Mouse (Mus musculus) CD4-positive helper T cell, adult 2 months (primary cell): ENCODE measurements around the gene Cd300a.
A peak's percentile ranks its signal among the peaks of the same experiment; 100 is the strongest.

Experiments
- DNase-seq: peaks from one replicate; pipeline ENCODE4 v3.0.0-alpha.2; 2012; ENCODE audit warnings: low read depth, missing footprints, low spot score

Gene Cd300a

DNA sequence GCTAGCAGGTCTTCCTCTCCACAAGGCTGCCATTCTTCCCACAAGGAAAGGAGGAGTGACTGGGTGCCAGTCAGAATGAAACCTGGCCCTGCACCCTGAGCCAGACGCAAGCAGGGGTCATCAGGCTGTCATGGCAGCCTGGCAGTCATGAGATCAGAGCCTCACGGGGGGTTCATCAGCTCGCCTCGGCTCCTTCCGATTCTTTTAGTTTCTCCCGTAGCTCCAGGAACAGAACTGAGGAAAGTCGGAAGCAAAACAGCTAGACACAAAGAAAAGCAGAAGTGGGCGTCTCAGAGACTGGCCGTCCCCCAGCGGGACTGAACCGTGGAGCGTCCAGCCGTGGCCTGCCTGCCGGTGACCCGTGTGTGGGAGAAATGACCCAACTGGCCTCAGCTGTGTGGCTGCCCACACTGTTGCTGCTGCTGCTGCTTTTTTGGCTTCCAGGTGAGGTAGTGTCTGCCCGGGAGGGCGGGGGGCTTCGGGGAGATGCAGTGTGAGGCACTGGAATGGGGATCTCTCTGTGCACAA lies at the start of gene Cd300a:
TSS of gene Cd300a (plus strand) at position 51 of the 528 bp plus-strand sequence.
- no peak for DNase-seq

DNA sequence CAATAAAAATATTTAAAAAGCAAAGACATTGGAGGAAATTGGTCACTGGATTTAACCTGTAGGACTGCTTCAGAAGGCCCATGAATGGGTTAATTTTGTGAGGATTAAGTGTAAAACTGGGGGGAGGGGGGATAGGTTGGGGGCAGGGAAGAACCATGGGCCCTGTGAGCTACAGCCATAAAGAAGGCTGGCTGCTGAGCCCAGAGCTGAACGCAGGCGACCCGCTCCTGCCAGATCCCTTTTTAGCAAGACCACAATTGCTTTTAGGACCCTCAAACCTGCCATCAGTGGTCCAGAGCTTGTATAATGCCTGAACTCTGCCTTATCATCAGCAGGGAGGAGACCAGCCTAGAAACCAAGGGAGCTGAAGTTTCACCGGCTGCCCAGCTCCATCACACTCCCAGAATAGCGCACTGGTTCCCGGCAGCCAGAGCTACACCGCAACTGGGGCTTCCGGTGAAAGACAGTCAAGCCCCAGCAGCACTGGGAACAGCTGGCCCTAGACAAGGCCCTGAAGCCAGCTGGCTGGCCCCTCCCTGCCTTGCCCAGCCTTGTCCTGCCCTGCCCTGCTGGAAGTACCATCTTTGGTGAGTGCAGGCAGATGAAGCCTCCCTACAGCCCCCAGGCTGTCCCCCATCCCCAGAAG lies 45.9 kb upstream of the Cd300a start:
- no peak for DNase-seq

DNA sequence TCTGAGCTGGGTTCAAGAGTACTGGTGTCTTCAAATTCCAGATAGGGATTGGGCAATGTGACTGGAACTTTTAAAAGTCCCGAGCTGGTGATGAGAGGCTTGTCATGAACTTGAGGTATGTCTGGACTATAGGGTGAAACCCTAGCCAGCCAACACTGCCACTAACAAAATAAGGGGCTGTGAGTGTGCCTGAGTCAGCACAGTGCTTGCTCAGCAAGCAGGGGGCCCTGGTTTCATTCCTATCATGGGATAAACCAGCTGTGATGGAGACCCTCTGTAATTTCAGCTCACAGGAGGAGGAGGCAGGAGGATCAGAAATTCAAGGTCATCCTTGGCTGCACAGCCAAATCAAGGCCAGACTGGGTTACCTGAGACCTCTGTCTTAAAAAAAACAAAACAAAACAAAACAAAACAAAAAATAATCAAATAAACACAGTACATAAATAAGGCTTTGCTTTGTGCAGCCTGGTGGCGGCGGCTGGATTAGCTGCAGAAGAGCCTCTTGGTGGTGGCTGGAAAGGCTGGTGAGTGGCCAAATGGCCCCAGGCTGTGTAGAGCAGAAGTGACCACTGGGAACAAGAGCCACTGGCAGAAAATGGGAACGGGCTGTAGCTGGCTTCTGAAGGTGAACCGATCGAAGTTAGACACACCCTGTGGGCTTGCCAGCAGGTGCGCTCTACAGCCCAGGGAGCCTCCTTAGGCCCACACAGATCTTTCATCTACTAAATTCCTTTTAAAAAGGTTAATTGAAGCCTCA lies 45.2 kb upstream of the Cd300a start:
- no peak for DNase-seq

DNA sequence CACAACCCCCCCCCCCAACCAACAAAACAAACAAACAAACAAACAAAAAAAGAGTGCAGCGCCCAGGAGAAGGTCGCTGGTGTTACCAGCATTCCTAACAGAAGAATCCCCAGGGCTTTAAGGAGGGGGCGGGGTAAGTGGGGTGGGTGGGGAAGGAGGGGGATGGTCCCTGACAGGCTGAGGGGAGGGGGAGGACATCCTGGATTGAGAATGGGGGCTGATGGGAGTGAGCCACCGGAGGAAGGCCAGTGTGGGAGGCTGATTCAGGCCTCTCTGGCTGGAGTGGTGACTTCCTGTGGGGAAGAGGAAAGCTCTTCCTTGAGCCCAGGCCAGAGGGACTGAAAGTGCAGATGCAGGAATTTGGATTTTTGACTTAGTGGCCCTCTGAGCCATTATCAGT lies 43.5 kb upstream of the Cd300a start:
- DNase-seq = no peak

DNA sequence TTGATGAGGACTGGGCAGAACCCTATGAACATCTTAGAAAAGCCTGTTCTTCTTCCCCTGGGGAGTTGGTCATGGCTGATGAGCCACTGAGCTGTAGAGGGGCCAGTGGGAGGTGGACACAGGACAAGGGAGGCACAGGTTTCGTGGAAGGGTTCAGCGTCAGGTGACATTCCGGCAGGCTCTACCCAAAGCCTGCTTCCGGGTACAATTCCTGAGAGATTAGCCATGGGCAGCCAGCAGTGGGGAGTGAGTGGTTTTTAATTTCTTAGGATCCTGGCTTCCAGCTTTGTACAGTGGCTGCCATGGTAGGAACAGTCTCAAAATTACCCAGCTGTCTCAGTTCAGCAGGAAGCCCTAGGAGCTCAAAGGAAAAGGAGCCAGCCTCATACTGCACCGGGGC lies 42.8 kb upstream of the Cd300a start:
- no peak for DNase-seq

DNA sequence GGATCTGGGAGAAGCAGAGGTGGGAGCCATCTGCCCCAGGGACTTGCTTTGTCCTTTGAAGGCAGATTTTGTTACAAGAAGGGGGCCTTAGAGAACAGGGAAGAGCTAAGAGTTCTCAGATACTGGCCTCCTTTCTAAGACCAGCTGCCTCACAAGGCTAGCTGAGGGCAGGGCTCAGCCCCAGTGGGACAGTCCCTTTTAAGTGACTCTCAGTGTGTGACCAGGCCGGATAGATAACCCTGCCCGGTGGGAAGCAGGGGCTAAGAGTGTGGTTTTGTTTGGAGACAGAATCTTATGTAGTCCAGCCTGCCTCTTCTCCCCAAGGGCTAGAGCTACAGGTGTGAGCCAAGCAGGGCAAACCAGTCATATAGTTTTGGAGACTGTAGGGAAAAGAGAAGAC lies 40.3 kb upstream of the Cd300a start:
- no peak for DNase-seq

DNA sequence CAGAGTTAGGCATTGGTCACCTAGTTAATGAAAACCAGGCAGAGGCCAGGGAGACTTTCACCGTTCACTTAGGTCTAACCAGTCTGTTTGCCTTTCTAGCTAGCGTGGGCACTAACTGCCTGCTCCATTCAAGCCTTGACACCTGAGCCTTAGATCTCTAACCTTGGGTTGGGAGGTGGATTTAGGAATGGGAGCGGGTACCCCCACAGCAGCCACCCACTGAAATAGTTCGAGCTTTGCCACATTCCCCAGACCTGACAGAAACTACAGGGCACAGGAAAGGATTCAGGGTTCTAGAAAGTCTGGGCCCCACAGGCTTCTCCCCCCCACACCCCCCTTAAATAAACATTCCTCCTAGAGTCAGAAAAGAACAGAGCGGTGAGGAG lies 39.8 kb upstream of the Cd300a start:
- no peak for DNase-seq

DNA sequence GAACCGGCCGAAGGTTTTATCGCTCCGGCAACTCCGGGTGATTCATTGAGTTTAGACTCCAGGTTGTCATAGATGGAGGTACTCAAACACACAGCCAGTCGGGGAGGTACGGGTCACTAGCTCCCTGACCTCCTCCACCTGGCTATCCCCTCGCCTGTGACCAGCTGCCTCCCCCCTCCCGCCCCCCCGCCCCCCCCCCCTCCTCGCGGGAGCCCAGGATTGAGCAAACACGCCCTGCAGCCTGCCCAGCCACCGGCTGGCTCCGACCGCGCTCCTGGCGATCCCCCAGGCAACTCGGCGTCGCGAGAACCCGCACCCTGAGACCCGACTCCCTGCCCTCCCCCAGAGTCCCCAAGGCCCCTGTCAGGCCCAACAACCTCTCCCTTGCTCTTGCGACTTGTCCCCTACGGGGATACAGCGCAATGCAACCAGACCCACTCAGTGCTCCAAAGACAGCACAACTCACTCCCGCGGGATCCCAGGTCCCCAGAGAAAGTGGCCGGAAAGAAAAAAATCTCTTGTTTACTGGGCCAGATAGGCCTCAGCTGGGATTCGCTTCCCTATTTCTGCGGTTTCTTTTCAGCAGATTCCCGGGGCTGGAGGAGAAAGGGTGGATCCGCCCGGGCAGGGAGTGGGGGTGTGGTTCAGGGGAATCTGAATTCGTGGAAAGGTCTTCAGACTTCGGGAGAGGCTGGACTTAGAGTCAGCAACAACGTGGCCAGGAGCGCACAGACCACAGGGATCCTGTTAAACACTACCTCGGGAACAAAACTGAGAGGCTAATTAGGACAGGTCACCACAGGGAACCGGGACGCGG lies 39.2 kb upstream of the Cd300a start, which contains the start of gene Gprc5c:
TSS of gene Gprc5c (plus strand) at position 701 of the 817 bp plus-strand sequence.
- DNase-seq = no peak

DNA sequence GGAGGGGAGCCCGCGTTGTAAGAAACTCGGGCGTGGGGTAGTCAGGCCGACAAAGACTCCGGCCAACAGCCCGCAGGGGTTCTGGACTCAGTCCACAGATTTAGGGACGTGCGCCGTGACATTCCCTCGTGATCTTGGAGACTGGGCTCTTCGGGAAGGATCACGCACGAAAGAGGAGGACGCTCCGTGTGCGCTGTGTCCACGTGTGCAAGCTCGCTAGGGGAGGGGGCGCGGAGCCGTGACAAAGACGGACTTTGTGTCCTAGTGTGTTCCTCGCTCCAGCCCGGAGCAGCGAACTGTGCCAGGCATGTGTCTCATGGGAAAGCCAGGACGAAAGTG lies 38.6 kb upstream of the Cd300a start:
- no peak for DNase-seq

DNA sequence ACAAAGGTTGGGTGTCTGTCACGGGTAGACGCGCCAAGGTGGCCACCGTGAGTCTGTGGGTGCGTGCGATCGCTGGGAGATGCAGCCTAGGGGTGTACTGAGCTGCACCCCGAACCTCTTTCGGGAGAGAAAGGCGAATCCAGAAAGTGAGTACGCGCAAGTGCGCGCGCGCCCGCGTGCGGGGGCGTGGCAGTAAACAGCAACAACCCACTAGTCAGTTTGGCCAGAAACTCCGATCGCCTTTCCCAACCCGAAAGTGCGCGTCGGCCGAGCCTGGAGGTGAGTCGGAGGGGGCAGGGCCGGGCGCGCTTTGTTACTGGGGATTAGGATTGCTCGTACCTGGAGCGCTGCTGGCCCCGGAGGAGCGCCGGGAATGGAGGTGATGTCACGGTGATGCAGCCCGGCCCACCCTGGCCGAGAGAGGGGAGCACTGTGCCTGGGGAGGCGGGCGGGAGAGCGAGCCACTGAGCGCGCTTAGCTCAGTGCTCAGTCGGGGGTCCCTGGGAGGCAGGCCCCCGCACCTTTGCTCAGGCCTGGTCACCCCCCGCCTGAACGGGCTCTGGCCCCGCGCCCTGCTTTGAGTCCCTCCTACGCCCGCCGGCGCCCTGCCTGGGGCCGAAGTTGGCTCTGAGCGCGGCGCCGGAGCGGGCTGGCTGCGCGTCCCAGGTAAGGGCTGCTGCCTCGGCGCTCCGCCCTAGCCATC lies 38.1 kb upstream of the Cd300a start:
- no peak for DNase-seq

DNA sequence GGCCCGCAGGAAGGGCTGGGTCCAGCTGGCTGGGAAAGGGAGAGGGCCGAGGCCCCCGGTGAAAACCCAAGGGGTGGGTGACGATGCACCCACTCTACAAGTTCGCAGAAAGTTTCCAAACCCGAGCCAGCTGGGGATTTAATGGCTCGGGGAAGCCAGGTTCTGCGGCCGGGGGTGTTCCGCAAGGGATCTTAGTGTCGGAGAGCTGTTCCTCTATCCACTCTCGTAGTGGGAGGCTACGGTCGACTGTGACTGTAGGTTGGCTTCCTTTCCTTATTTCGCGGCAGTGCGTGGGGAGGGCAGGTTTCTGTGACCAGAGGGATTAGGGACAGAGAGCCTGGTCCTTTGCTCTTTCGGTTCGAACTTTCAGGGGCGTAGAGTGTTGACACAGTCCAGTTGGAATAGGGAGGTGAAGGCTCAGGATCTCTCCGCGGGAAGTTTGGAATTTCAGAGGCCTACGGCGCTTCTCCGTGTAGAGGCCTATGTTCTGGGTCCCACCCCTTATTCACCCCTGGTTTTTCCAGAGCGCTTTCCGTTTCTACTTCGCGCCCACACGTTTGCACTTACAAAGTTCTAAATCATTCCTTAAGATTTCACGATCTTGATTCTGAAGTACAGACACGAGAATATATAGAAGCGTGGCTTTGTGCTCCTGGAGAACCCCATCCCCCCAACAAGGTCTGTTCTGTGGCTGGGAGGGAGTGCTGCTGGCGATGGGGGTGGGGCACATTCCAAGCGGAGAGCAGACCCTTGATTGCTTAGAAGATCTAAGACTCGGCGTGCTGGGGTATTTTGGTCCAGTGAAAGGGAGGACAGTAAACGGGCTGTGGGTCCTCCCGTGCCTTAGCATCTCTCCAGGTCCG lies 37.3 kb upstream of the Cd300a start:
- DNase-seq = no peak

DNA sequence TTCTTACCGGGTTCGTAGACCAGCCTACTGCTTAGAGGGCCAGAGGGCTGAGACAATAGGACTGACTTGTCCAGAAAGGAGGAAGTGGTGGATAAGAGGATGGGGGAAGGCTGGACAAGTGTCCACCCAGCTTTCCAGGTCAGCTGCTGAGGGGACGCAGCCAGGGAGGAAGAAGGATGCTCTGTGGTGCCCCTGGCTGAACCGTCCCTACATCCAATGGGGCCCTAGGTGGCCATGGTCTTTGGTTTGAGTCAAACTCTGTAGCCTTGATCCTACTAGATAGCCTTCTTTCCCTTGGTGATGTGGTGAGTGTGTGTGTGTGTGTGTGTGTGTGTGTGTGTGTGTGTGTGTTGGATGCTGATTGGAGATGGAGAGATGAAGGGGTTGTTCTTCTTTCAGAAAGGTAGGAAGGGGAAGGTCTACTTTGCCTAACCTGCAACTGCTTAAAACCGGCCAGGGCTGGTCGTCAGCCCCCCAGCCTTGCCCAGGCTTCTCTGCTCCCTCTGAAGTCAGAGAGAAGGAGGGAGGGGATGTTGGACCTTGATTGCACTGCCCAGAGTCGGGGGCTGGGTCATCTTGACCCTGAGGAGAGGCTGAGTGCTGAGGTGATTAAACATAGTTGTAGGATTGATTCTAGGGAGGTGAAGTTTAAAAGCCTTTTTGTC lies 36.5 kb upstream of the Cd300a start:
- DNase-seq = no peak

DNA sequence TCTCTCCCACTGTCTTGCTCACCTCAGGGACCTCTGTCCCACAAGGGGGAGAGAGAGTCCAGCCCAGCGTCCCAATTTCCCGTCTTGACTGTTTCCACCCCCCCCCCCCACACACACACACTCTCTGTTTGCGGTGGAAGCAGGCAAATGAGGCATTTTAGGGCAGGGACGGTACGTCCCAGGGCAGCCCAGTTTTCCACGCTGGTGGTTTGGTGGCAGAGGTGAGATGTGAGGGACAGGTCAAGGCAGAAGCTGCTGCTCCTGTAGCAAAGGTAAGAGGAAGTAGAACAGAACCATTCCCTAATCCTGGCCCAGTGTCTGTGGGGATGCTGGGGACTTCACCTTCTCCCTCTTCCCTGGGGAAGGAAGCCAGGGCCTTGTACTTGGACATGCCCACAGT lies 35.3 kb upstream of the Cd300a start:
- no peak for DNase-seq

DNA sequence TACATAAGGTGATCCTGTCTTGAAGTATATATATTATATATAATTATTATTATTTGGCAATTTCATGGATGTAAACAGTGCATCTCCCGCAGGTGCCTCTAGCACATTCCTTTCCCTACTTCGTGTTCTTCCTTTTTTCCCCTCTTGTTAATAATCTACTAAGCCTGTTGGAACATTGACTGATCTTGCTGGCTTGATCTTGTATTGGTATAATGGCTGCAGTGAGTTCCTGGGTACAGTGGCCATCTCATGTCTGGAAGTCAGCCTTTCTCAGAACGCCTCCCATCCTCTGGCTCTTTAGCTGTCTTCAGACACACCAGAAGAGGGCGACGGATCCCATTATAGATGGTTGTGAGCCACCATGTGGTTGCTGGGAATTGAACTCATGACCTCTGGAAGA lies 33.7 kb upstream of the Cd300a start:
- no peak for DNase-seq

DNA sequence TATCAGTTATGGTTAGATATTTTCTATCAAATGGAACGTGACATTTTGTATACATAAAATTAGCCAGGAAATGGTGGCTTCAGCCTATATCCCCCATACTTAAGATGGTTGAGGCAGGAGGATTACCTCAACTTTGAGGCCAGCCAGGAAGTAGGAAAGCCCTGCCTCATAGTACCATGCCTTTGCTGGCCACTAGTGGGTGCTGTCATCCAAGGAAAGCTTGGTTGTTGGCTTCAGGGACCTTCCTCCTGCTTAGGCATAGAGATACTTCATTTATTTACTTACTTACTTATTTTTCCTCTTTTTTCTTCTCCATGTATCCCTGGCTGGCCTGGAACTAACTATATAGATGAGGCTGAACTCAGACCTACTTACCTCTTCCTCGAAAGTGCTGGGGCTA lies 31.2 kb upstream of the Cd300a start:
- DNase-seq = peak; percentile 55

DNA sequence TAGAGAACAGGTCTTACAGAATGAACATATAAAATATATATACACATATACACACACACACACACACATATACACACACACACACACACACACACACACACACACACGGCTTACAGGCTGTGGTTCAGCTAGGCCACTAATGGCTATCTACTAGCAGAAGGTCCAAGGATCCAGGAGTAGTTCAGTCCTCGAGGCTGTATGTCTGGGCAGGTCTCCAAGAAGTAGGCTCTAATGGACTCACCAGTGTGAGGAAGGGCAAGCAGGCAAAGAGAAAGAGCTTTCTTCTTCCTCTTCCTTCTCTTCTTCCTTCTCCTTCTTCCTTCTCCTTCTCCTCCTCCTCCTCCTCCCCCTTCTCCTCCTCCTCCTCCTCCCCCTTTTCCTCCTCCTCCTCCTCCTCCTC lies 28.8 kb upstream of the Cd300a start:
- no peak for DNase-seq

DNA sequence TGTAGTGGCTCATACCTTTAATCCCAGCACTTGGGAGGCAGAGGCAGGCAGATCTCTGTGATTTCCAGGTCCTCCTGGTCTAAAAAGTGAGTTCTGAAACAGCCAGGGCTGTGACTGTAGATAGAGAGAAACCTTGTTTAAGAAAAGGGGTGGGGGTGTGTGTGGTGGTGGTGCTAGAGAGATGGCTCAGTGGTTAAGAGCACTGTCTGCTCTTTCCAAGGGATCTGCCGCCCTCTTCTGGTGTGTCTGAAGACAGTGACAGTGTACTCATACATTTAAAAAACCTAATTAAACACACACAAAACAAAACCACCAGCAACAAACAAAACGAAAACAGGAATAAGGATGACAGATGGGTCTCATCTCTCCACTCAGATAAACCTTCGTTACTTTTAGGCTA lies 27.2 kb upstream of the Cd300a start:
- DNase-seq = no peak

DNA sequence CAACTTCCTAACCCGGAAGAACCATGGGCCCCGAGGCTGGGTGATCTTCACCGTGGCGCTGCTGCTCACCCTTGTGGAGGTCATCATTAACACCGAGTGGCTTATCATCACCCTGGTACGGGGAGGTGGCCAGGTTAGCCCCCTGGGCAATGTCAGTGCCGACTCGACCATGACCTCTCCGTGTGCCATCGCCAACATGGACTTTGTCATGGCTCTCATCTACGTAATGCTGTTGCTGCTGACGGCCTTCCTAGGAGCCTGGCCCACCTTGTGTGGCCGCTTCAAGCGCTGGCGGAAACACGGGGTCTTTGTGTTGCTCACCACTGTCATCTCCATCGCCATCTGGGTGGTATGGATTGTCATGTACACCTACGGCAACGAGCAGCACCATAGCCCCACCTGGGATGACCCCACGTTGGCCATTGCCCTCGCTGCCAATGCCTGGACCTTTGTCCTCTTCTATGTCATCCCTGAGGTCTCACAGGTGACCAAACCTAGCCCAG lies 25.9 kb upstream of the Cd300a start:
- no peak for DNase-seq

DNA sequence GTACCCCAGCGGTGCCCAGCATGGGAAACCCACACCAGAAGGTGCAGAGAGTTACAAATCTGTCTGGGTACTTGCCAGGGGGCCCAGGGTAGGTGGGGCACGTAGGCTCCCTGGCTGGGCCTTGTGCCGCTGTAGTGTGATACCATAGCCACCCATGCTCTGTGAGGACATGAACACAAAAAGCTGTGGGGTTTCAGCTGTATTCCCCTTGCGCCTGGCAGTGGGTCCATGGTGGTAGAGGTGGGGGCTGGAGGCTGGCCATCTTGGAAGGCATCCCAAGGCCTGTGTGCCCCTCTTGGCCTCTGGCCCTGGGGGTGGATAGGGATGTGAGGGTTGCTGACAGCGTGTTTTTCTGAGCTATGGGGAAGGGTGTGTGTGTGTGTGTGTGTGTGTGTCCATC lies 23.8 kb upstream of the Cd300a start:
- no peak for DNase-seq
